Mouse (Mus musculus) left cerebral cortex, postnatal 4 days (tissue): Measurements from ENCODE around the gene Olfr1115. TPM values are rescaled to one million over a fixed set of nuclear protein-coding genes. Genes with fewer than 3 reads are reported as not detected.
"Not testable (repeated sequence)": the region's sequence is repeated elsewhere in the genome, so short reads cannot be mapped to it uniquely, and the experiment has no call there.

ENCODE experiments used
- DNase-seq: peaks from one replicate; pipeline ENCODE4 v3.0.0-alpha.2; 2022
- intact Hi-C: fragments of 180-260 bp; cut with DNase I; formaldehyde crosslinking; loops from one replicate; pipeline ENCODE4 v1.15.1; 2025
- microRNA-seq: library from miRNA; unstranded; fragments of <30 nt; microRNA quantifications from one replicate; pipeline ENCODE4 v1.2.0, GENCODE M21; 2022
- total RNA-seq, 2 experiments: library from RNA; stranded (reverse); gene quantifications; 2 replicates each; pipeline ENCODE4 v1.2.3; 2021

The Olfr1115 gene
- not detected for total RNA-seq

DNA sequence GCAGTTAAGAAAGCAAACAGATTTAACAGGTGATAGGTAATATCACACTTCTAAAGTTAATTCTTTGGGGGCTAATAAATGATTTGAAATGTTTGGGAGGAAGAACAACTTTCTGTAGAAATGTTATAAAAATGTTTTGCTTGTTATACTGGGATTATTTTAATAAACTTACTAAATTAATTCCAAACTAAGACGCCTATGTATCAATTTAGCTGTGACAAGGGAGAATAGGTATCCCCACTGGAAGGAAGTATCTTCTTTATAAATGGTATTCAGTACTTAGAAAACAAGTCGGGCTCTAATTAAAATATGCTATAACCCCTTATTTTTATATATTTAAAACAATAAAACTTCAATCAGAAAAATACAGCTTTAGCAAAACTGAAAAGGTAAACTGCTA lies at the start of gene Olfr1115:
Gene Olfr1115, plus strand, starts transcription at position 301 of the 400 bp plus-strand sequence.
- DNase-seq = no peak
- intact Hi-C loops = no loop called here

DNA sequence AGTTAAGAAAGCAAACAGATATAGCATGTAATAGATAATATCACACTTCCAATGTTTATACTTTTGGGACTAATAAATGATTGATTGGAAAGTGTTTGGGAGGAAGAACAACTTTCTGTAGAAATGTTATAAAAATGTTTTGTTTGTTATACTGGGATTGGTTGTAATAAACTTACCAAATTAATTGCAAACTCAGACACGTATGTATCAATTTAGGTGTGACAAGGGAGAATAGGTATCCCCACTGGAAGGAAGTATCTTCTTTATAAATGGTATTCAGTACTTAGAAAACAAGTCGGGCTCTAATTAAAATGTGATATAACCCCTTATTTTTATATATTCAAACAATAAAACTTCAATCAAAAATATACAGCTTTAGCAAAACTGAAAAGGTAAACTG lies 39.1 kb upstream of the Olfr1115 start, which contains the start of gene Olfr1113:
Gene Olfr1113, plus strand, starts transcription at position 301 of the 400 bp plus-strand sequence.
- intact Hi-C loops = no loop called here

DNA sequence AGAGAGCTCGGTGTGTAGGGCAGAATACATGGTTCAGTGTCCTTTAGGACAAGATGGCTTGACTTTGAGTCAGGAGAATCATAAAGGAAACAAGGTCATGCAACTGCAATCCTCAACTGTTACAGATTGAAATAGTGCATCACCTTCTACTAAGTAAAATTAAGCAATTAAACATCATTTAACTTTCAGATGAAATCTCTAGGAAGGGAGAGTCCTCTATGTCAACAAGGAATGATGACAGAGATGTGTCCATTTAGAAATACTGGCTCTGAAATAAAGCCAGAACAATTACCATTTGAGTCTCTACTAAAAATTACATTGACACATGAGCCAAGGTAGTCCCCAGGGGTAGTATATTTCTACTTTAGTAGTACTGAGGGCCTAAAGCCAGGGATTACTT lies 19.4 kb downstream of the Olfr1115 start, which contains the start of gene Olfr1116:
Gene Olfr1116, plus strand, starts transcription at position 301 of the 400 bp plus-strand sequence.
- intact Hi-C loops = no loop called here
- DNase-seq = no peak

More for the DNA sequence above, 39.1 kb upstream of the Olfr1115 start, which contains the start of gene Olfr1113:
- DNase-seq = no peak

DNA sequence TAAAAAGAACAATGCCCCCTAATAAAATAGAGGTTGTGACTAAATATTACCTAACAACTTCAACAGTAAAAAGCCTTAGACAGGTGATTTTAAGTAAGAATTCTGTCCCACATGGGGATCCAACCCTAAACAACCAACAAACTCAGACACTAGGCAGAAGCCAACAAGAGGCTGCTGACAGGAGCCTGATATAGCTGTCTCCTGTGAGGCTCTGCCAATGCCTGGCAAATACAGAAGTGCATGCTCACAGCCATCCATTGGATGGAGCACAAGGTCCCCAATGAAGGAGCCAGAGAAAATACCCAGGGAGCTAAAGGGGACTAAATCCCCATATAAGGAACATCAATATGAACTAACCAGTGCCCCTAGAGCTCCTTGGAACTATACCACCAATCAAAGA lies 46.2 kb downstream of the Olfr1115 start:
- DNase-seq, intact Hi-C loops: not testable (repeated sequence)

Small RNA genes within 50 kb of the gene (microRNA-seq; reads per million reads assigned to microRNA genes)
- not detected for gene Gm27438

Other genes with a start within 250 kb of the Olfr1115 start
- gene Olfr1102, start 249.6 kb upstream of the Olfr1115 start, total RNA-seq = not detected
- gene Olfr1104, start 220.9 kb upstream of the Olfr1115 start, total RNA-seq = not detected
- not detected for gene Olfr1105, start 211.5 kb upstream of the Olfr1115 start, total RNA-seq
- gene Olfr1106, start 195.7 kb upstream of the Olfr1115 start, total RNA-seq = not detected
- gene Olfr1107, start 172.2 kb upstream of the Olfr1115 start, total RNA-seq = not detected
- gene Olfr1109, start 152.0 kb upstream of the Olfr1115 start, total RNA-seq = not detected
- not detected for gene Olfr259, start 133.4 kb upstream of the Olfr1115 start, total RNA-seq
- gene Olfr1110, start 107.7 kb upstream of the Olfr1115 start, total RNA-seq = not detected
- gene Olfr1111, start 95.4 kb upstream of the Olfr1115 start, total RNA-seq = not detected
- gene Olfr1112, start 60.2 kb upstream of the Olfr1115 start, total RNA-seq = not detected
- not detected for gene Olfr1113, start 39.0 kb upstream of the Olfr1115 start, total RNA-seq
- gene Olfr1116, start 19.5 kb downstream of the Olfr1115 start, total RNA-seq = not detected
- not detected for gene Olfr1118, start 59.6 kb downstream of the Olfr1115 start, total RNA-seq
- not detected for gene Olfr1120, start 106.8 kb downstream of the Olfr1115 start, total RNA-seq
- not detected for gene Olfr1121, start 121.9 kb downstream of the Olfr1115 start, total RNA-seq
- gene Olfr1122, start 137.8 kb downstream of the Olfr1115 start, total RNA-seq = under 1 TPM; 0.08 TPM
- gene Olfr1123, start 168.6 kb downstream of the Olfr1115 start, total RNA-seq = not detected
- not detected for gene Olfr1124, start 182.3 kb downstream of the Olfr1115 start, total RNA-seq
- gene Olfr1126, start 205.9 kb downstream of the Olfr1115 start, total RNA-seq = not detected
- gene Pramel7, start 249.1 kb downstream of the Olfr1115 start, total RNA-seq = not detected